Mouse (Mus musculus) midbrain, embryonic 12.5 days (tissue): ENCODE measurements around the gene Lgals2. TPM values are rescaled to one million over a fixed set of nuclear protein-coding genes. Genes with fewer than 3 reads are reported as not detected.
"Not testable (repeated sequence)": the region's sequence is repeated elsewhere in the genome, so short reads cannot be mapped to it uniquely, and the experiment has no call there.

Experiments used
- ATAC-seq: fragments of 200-750 bp; cut with Nextera tagmentation; 2 replicates; pipeline ENCODE4 v1.8.0; 2017; ENCODE audit warnings: low read depth, moderate TSS enrichment, moderate library complexity; ENCODE audit not compliant: low FRiP score
- H3K27ac ChIP-seq: fragments of 300-500 bp; sonication (generic); replicated peaks from 2 replicates; pipeline ENCODE4 v1.5.1; 2016; ENCODE audit warnings: mild to moderate bottlenecking
- H3K27me3 ChIP-seq: fragments of 300-500 bp; sonication (generic); 2 replicates; pipeline ENCODE4 v1.6.1; 2016; ENCODE audit warnings: mild to moderate bottlenecking
- H3K36me3 ChIP-seq: fragments of 300-500 bp; sonication (generic); 2 replicates; pipeline ENCODE4 v1.6.1; 2016
- H3K4me1 ChIP-seq: fragments of 300-500 bp; sonication (generic); 2 replicates; pipeline ENCODE4 v1.6.1; 2016
- H3K4me2 ChIP-seq: fragments of 300-500 bp; sonication (generic); replicated peaks from 2 replicates; pipeline ENCODE4 v1.6.1; 2016; ENCODE audit warnings: mild to moderate bottlenecking, moderate library complexity
- H3K4me3 ChIP-seq: fragments of 300-500 bp; sonication (generic); 2 replicates; pipeline ENCODE4 v1.5.1; 2016; ENCODE audit warnings: mild to moderate bottlenecking
- H3K9ac ChIP-seq: fragments of 300-500 bp; sonication (generic); replicated peaks from 2 replicates; pipeline ENCODE4 v1.6.1; 2016; ENCODE audit warnings: mild to moderate bottlenecking, moderate library complexity
- H3K9me3 ChIP-seq: fragments of 300-500 bp; sonication (generic); 2 replicates; pipeline ENCODE4 v1.6.1; 2016; ENCODE audit warnings: mild to moderate bottlenecking
- WGBS: fragments of 180-500 bp; shearing (Covaris S2); methylation state at CpG from one replicate; pipeline ENCODE4 v1.1.7; 2016; 5-methylcytosine and 5-hydroxymethylcytosine counted together
- polyA plus RNA-seq: library from polyadenylated mRNA; unstranded; fragments of >200 nt; fragmentation: Nextera tagmentation; extraction: Ambion mirVana; gene quantifications from 2 replicates; pipeline ENCODE4 v1.2.1, GENCODE M21; 2016

Lgals2 gene
- polyA plus RNA-seq, 1 experiment from 2014 or later = not detected

DNA sequence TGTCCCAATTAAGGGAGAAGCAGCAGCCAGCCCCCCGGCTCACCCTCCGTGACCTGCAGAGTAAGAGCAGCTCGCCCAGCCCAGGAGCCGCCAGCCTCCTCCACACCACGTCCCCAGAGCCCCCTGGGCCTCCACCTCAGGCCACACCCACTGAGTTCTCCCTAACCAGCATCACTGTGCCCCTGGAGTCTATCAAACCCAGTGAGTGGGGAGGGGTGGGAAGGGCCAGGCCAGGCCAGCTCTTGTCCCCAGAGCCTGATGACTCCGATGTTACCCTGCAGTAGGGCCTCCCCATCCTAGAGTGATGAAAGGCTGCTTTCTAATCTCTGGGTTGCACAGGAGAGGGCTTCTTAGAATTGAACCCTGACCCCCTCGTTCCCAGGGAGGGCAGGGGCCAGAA is 37.1 kb upstream of the Lgals2 start:
- H3K9ac ChIP-seq = no peak overlapping the region
- H3K4me1 ChIP-seq = peaks cover 8% of the 10 kb centered on the region; the same call in 1 of the 2 replicates
- WGBS = 57% methylated on average over 7 of the region's 7 CpGs
- H3K4me3 ChIP-seq = no peak overlapping the region
- no peak overlapping the region for H3K27ac ChIP-seq
- no peak overlapping the region for H3K4me2 ChIP-seq
- ATAC-seq = no peak
- peaks cover 63% of the 10 kb centered on the region for H3K36me3 ChIP-seq
- H3K9me3 ChIP-seq = no peaks in the 10 kb centered on the region
- no peaks in the 10 kb centered on the region for H3K27me3 ChIP-seq

DNA sequence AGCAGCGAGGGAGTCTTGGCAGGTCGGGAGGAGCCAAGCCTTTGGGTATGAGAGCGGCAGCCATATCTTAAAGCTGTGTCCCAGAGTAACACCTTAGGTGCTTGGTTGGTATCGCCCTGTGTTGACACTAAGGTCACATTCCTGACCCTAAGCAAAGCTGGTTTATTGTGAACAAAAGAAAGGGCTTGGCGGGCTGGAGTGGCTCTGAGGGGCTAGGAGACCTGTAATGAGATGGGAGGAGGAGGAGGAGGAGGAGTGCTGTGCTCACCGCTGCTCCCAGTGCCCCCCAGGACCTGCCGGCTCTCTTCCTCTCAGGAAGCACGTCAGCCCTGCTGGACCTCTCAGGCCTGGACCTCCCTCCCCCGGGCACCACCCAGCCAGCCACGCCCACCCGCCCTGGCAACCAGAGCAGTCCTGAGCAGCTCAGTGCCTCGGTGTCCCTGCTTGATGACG is 34.1 kb upstream of the Lgals2 start:
- no peak overlapping the region for H3K4me2 ChIP-seq
- H3K4me3 ChIP-seq = no peak overlapping the region

DNA sequence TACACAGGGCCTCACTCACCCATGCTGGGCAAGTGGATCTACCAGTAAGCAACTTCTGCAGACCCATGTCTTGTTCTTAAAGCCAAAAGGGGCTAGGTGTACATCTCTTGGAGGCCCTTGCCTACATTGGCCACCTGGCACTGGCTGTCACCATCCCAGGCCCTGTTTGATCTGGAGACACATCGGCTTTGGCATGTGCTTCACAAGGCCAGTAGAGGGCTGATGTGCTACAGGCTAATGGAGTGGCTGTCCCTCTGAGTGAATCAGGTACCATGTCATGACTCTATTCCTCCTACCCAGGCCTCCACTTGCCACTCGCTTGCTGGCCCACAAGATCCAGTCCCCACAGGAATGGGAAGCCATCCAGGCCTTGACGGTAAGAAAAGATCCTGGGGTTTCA is 26.5 kb upstream of the Lgals2 start:
- 87% methylated on average over 3 of the region's 3 CpGs for WGBS
- peaks cover 63% of the 10 kb centered on the region for H3K36me3 ChIP-seq

More for the DNA sequence above, 34.1 kb upstream of the Lgals2 start:
- H3K27me3 ChIP-seq = no peaks in the 10 kb centered on the region
- peaks cover 8% of the 10 kb centered on the region; the same call in 1 of the 2 replicates for H3K4me1 ChIP-seq
- H3K27ac ChIP-seq = no peak overlapping the region
- 15% methylated on average over 13 of the region's 13 CpGs for WGBS
- H3K9me3 ChIP-seq = no peaks in the 10 kb centered on the region
- H3K9ac ChIP-seq = no peak overlapping the region
- no peak for ATAC-seq
- peaks cover 90% of the 10 kb centered on the region for H3K36me3 ChIP-seq

DNA sequence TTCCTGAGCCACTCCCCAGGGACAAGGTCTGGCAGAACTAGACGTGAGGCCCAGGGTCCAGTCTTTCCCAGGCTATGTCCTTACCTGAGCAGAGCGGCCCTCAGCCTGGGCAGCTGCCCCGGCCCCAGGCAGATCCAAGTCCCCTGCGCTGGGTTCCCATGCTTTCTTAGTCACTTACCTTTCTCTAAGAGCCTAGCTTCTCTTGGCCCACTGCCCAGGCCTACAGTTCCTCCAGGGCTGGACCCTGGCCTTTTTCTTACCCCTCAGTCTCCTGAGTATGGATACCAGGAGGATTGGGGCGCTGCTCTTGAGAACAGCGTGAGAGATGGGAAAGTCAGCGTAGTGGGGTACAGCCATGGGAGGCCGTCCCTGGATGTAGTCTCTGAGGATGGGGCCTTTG is 25.1 kb upstream of the Lgals2 start:
- H3K4me2 ChIP-seq = no peak overlapping the region
- ATAC-seq = no peak
- H3K36me3 ChIP-seq = peaks cover 50% of the 10 kb centered on the region
- WGBS = 96% methylated on average over 8 of the region's 8 CpGs
- peaks cover 25% of the 10 kb centered on the region for H3K4me1 ChIP-seq
- H3K4me3 ChIP-seq = no peak overlapping the region
- H3K27ac ChIP-seq = no peak overlapping the region
- no peaks in the 10 kb centered on the region for H3K27me3 ChIP-seq
- 0 out of 2 replicates have a peak overlapping the region, but pooled peaks have one; percentile 0 for H3K9ac ChIP-seq
- no peaks in the 10 kb centered on the region for H3K9me3 ChIP-seq

More for the DNA sequence above, 26.5 kb upstream of the Lgals2 start:
- ATAC-seq = no peak
- H3K27ac ChIP-seq = no peak overlapping the region
- H3K9me3 ChIP-seq = no peaks in the 10 kb centered on the region
- H3K4me3 ChIP-seq = no peak overlapping the region
- peaks cover 14% of the 10 kb centered on the region for H3K4me1 ChIP-seq
- no peak overlapping the region for H3K9ac ChIP-seq
- no peak overlapping the region for H3K4me2 ChIP-seq
- H3K27me3 ChIP-seq = no peaks in the 10 kb centered on the region

DNA sequence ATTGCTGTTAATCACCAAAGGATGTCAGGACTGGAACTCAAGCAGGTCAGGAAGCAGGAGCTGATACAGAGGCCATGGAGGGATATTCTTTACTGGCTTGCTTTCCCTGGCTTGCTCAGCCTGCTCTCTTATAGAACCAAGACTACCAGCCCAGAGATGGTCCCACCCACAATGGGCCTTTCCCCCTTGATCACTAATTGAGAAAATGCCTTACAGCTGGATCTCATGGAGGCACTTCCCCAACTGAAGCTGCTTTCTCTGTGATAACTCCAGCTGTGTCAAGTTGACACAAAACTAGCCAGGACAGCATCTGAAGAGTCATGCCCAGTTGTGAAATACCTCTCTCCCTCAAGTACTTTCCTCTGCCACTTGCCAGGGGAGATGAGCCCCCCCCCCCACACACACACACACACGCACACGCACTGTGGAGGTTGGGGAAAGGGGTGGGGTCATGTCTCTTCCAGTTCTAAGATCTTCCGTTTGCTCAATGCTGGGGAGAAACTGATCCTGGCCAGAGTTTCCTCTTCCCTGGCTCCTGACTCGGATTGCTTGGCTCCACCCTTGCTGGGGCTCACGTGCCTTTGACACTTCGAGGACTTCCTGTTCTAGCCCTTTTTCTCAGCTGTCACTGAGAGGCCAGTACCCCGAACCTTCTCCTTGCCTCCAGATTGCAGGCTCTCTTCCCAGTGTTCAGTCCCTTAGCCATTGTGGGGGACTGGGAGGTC is 23.6 kb upstream of the Lgals2 start:
- 0 out of 2 replicates have a peak overlapping the region, but pooled peaks have one; percentile 35 for H3K27ac ChIP-seq
- WGBS = 73% methylated on average over 7 of the region's 7 CpGs
- ATAC-seq = not testable (repeated sequence)

DNA sequence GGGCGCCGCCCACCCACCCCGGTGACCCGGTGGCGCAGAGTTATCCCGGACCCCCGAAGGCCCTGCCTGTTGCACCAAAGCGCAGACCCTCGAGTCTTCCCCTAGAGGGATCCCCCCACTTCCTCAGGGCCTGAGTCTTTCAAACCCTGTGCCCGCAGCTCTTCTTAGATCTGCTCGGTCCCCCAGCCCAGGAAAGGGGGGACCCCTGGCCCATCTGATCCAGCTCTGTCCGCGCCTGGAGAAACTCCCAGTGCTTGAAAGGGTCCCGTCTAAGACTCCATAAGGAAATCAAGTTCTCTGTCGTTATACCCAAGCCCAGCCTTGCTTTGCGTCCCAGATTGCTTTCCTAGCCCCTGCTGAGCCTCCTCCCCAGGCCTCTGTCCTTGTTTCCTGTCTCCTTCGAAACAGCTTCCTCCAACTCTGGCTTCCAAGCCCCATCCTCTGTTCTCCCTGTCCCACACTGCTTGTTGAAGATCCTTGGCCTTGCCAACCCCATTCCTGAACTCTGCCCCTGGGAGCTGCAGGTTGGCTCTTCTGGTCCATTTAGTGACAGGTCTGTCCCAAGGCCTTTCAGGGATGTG is 22.6 kb upstream of the Lgals2 start:
- peak overlapping the region; percentile 73 for H3K4me3 ChIP-seq
- WGBS = under 1% methylated on average over 17 of the region's 17 CpGs
- ATAC-seq = no peak; the same call in 1 of the 2 replicates
- no peaks in the 10 kb centered on the region for H3K27me3 ChIP-seq
- H3K9ac ChIP-seq = peak overlapping the region; percentile 85
- H3K4me2 ChIP-seq = peak overlapping the region; percentile 80
- H3K36me3 ChIP-seq = peaks cover 27% of the 10 kb centered on the region
- H3K27ac ChIP-seq = peak overlapping the region; percentile 98
- no peaks in the 10 kb centered on the region for H3K9me3 ChIP-seq
- peaks cover 25% of the 10 kb centered on the region for H3K4me1 ChIP-seq

More for the DNA sequence above, 23.6 kb upstream of the Lgals2 start:
- not testable (repeated sequence) for H3K4me3 ChIP-seq, H3K27me3 ChIP-seq, H3K9me3 ChIP-seq
- peak overlapping the region; percentile 24 for H3K9ac ChIP-seq
- peak overlapping the region; percentile 80; the same call in 1 of the 2 replicates for H3K4me2 ChIP-seq
- H3K36me3 ChIP-seq = peaks cover 38% of the 10 kb centered on the region
- H3K4me1 ChIP-seq = peaks cover 25% of the 10 kb centered on the region

DNA sequence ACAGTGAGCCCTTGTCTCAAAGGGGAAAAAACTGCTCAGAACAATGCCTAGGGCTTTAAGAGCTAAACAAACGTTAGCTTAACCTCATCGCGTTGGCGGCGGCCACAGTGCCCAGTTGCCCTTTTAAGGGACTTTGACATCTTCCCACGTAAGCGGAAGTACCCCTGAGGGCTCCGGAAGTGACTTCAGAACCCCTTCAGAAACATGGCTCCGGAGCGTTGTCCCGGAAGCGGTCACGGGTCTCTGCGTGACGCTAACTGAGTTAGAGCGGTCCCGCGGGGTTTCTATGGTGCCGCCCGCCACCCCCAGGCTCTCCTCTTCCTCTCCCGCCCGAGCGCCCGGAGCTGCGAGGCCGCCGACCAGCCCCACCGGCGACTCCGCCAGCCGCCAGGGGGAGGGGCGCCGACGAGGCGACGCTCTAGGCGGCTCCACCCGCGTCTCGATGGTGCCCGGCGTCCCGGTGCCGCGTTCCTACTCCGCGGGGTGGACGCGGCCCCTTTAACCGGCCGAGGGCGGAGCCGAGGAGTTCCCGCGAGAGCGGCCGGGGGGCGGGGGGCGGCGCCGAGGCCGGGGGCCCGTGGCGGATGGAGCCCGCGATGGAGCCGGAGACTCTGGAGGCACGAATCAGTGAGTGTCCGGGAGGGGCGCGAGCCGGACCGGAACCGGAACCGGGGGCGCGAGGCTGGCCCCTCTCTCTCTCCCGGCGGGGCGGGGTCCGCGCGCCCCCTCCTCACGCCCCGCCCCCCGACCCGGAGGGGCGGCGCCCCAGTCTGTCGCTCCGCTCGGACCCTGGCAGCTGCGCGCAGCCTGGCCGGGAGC is 21.9 kb upstream of the Lgals2 start, which contains the start of gene Gga1:
TSS of gene Gga1 (plus strand) at position 200 of the 819 bp plus-strand sequence.
- ATAC-seq = peak; percentile 94
- H3K4me2 ChIP-seq = peak within 1 kb of the TSS; percentile 80
- peak within 1 kb of the TSS; percentile 73 for H3K4me3 ChIP-seq
- H3K4me1 ChIP-seq = peaks cover 25% of the 10 kb centered on the region
- under 1% methylated on average over 55 of the region's 95 CpGs for WGBS
- H3K36me3 ChIP-seq = peaks cover 20% of the 10 kb centered on the region; the same call in 1 of the 2 replicates
- peak within 1 kb of the TSS; percentile 85 for H3K9ac ChIP-seq
- no peaks in the 10 kb centered on the region for H3K27me3 ChIP-seq
- H3K9me3 ChIP-seq = no peaks in the 10 kb centered on the region
- H3K27ac ChIP-seq = peak within 1 kb of the TSS; percentile 98

DNA sequence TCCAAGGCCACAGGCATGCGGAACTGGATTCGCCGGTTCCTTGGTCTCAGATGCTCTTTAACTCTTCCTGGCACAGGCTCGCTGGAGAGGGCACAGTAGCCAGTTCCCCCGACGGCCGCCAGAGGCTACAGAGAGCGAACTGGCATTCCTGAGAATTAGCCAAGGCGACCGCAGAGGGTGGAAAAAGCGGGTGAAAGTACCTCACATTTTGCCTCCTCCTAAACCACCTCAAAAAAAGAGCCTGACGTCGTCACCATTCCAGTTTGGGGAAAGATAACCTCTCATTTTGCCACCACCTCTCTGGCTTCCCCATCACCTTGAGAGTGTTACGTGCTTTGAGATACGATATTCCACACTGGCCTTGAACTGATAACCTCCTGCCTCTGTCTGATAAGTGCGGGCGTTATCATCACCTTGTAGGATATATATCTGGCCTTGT is 20.9 kb upstream of the Lgals2 start:
- ATAC-seq = no peak
- 3% methylated on average over 17 of the region's 17 CpGs for WGBS
- H3K4me1 ChIP-seq = peaks cover 25% of the 10 kb centered on the region

DNA sequence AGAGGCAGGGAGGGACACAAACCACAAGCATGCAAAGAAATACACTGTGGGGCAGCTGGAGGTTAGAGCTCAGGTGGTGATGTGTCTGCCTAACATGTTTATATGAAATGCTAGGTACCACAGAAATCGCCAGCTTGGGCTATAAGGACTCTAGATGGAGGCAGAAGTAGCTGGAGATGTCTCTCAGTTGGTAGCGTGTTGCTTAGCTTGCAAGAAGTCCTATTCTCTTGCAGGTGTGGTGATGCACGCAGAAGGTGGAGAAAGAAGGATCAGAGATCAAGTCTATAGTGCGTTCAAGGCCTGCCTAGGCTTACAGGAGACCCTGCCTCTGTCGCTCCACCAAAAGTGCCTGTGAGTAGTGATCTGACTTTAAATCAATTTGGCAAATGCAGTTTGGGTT is 20.2 kb upstream of the Lgals2 start:
- Histone ChIP-seq H3K9ac (0 out of 2 replicates have a peak overlapping the region, but pooled peaks have one; percentile 85), H3K27ac (peak overlapping the region; percentile 98), H3K4me1 (peaks cover 25% of the 10 kb centered on the region), H3K9me3 (no peaks in the 10 kb centered on the region), H3K27me3 (no peaks in the 10 kb centered on the region), H3K36me3 (0 out of 2 replicates have a peak, but pooled peaks cover 4% of the 10 kb centered on the region), H3K4me2 (peak overlapping the region; percentile 80), H3K4me3 (0 out of 2 replicates have a peak overlapping the region, but pooled peaks have one; percentile 73)
- ATAC-seq = no peak
- WGBS = 81% methylated on average over 5 of the region's 5 CpGs

More for the DNA sequence above, 20.9 kb upstream of the Lgals2 start:
- Histone ChIP-seq H3K36me3 (peaks cover 11% of the 10 kb centered on the region; the same call in 1 of the 2 replicates), H3K4me3 (peak overlapping the region; percentile 73), H3K4me2 (peak overlapping the region; percentile 80), H3K9me3 (no peaks in the 10 kb centered on the region), H3K27ac (peak overlapping the region; percentile 98), H3K27me3 (no peaks in the 10 kb centered on the region), H3K9ac (peak overlapping the region; percentile 85)

DNA sequence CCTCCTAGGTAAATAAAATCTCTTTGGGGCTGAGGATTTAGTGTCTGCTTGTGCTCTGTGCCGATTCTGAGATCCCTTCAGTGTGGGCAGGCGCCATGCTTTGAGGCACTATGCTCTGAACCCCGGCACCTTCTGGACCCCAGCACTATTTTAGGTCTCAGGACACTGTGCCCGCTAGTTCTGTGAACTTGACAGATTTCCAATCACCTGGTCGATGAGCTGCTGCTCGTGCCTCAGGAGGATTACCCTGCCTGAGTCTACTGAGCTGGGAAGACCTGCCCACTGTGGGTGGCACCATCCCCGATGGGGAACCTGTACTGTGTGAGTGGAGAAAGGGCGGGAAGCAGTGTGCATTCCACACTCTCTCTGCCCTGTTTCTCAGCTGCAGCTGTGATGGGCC is 19.7 kb upstream of the Lgals2 start:
- Histone ChIP-seq H3K36me3 (no peaks in the 10 kb centered on the region), H3K27me3 (no peaks in the 10 kb centered on the region), H3K9ac (no peak overlapping the region), H3K4me2 (no peak overlapping the region), H3K4me3 (no peak overlapping the region), H3K9me3 (no peaks in the 10 kb centered on the region), H3K4me1 (peaks cover 25% of the 10 kb centered on the region), H3K27ac (no peak overlapping the region)
- no peak for ATAC-seq
- 78% methylated on average over 8 of the region's 8 CpGs for WGBS

DNA sequence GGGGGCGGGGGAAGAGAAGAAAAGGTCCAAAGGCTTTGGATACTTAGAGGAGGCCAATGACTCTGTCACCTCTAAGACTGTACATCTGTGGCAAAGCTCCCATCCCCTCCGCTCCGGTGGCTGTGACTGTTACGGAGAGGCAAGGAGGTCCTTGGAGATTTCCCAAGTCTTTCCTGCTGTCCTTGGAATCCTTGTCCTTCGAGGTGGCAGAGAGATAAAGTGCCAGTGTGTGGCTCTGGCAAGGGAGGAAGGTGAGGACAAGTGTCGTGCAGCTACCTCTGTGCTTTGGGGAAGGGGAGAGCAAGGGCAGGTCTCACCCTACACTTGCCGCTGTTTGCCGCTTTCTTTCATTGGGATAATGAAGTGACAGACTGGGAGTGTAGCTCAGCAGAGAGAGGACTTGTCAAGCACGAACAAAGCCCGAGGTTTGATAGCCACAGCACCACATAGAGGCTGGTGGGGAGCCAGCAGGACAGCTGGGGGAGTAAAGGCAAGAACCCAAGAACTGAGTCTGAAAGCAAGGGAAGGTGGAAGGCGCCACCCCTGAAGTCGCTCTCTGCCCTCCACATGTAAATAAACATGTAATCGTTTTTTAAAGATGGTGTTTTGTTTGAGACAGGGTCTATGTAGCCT is 18.6 kb upstream of the Lgals2 start:
- no peaks in the 10 kb centered on the region for H3K27me3 ChIP-seq
- H3K4me2 ChIP-seq = no peak overlapping the region
- H3K9ac ChIP-seq = no peak overlapping the region
- H3K27ac ChIP-seq = 0 out of 2 replicates have a peak overlapping the region, but pooled peaks have one; percentile 4
- 55% methylated on average over 13 of the region's 13 CpGs for WGBS
- peaks cover 22% of the 10 kb centered on the region for H3K4me1 ChIP-seq
- H3K36me3 ChIP-seq = no peaks in the 10 kb centered on the region
- H3K4me3 ChIP-seq = no peak overlapping the region
- no peak for ATAC-seq
- H3K9me3 ChIP-seq = no peaks in the 10 kb centered on the region
